Mouse (Mus musculus) CH12.LX (cell line): Measurements from ENCODE around the gene Ptcd2.

Experiments
- CHD1 ChIP-seq: IDR thresholded peaks from 2 replicates; pipeline ENCODE4 v1.6.1; 2012; ENCODE audit warnings: low read depth, low read length, improper control_type of control experiment, inconsistent platforms
- CTCF ChIP-seq, 2 experiments: IDR thresholded peaks in 1 of 2; conservative IDR thresholded peaks in 1 of 2; 2 replicates each; pipeline ENCODE4 v1.5.1; 2011 to 2012; ENCODE audit warnings: low read depth in 2 of 2, low read length in 2 of 2, improper control_type of control experiment in 1 of 2, inconsistent platforms in 1 of 2, mild to moderate bottlenecking in 1 of 2, moderate library complexity in 1 of 2
- HCFC1 ChIP-seq: IDR thresholded peaks from 2 replicates; pipeline ENCODE4 v1.6.1; 2012; ENCODE audit warnings: low read depth, mild to moderate bottlenecking, inconsistent platforms, low read length, improper control_type of control experiment
- JUN ChIP-seq: IDR thresholded peaks from 2 replicates; pipeline ENCODE4 v1.6.1; 2011; ENCODE audit warnings: low read depth, mild to moderate bottlenecking, low read length, improper control_type of control experiment, moderate library complexity; ENCODE audit not compliant: insufficient read depth
- NELFE ChIP-seq: IDR thresholded peaks from 2 replicates; pipeline ENCODE4 v1.6.1; 2011; ENCODE audit warnings: low read depth, low read length, improper control_type of control experiment
- POLR2A ChIP-seq: IDR thresholded peaks from 2 replicates; pipeline ENCODE4 v1.6.1; 2011; ENCODE audit warnings: low read depth, mild to moderate bottlenecking, improper control_type of control experiment, low read length
- RCOR1 ChIP-seq: conservative IDR thresholded peaks from 2 replicates; pipeline ENCODE4 v1.6.1; 2012; ENCODE audit warnings: low read depth, mild to moderate bottlenecking, inconsistent platforms, low read length, improper control_type of control experiment
- SIN3A ChIP-seq: IDR thresholded peaks from 2 replicates; pipeline ENCODE4 v1.6.1; 2012; ENCODE audit warnings: low read length, improper control_type of control experiment, inconsistent platforms
- TBP ChIP-seq: conservative IDR thresholded peaks from 2 replicates; pipeline ENCODE4 v1.6.1; 2011; ENCODE audit warnings: low read depth, low read length, improper control_type of control experiment
- ZC3H11A ChIP-seq: IDR thresholded peaks from 2 replicates; pipeline ENCODE4 v1.6.1; 2012; ENCODE audit warnings: low read depth, mild to moderate bottlenecking, inconsistent platforms, low read length, improper control_type of control experiment
- ZKSCAN1 ChIP-seq: IDR thresholded peaks from 2 replicates; pipeline ENCODE4 v1.6.1; 2012; ENCODE audit warnings: low read depth, inconsistent platforms, low read length, improper control_type of control experiment, borderline replicate concordance

DNA sequence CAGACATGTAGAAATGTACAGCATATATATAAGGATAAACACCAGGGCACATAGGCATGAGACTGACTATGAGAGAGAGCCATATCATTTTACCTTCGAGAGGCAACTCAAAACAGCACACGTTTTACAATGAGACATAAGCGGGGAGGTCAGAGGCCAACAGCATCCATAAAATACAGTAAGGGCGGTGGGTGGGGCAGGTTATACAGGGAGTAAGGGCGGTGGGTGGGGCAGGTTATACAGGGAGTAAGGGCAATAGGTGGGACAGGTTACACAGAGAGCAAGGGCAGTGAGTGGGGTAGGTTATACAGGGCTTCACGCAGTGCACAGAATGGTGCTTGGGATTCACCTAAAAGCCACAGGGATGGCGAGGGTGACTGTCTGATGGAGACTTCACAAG is 24.1 kb downstream of the Ptcd2 start:
- TF ChIP-seq ZC3H11A: no peak
- TF ChIP-seq SIN3A: no peak
- no peak for TF ChIP-seq CTCF (conservative IDR thresholded peaks at IDR 0.05 in 1 of 2, IDR thresholded peaks at IDR 0.05 in 1 of 2; ENCODE audit: low read depth in 2 of 2, low read length in 2 of 2)
- no peak for TF ChIP-seq POLR2A
- no peak for TF ChIP-seq HCFC1
- no peak for TF ChIP-seq ZKSCAN1
- no peak for TF ChIP-seq TBP
- no peak for TF ChIP-seq JUN
- no peak for TF ChIP-seq RCOR1
- no peak for TF ChIP-seq CHD1
- no peak for TF ChIP-seq NELFE
